Mouse (Mus musculus) spleen, postnatal 36 days (tissue): ENCODE data around the gene Mfsd11.
"Not testable (repeated sequence)": the region's sequence is repeated elsewhere in the genome, so short reads cannot be mapped to it uniquely, and the experiment has no call there.

Experiments
- DNase-seq, 2 experiments: peaks; one replicate each; pipeline ENCODE4 v3.0.0; 2022; ENCODE audit warnings: low spot score in 2 of 2, mixed read lengths in 1 of 2

Gene Mfsd11

GRCm38 (mm10) chr11:116881440-116881839, 29.2 kb downstream of the Mfsd11 start:
- no peak for DNase-seq

- no peak for DNase-seq
These were observed 30.2 kb downstream of the Mfsd11 start for GRCm38 (mm10) chr11:116882446-116882845.

- no peak for DNase-seq
These were observed 31.8 kb downstream of the Mfsd11 start for GRCm38 (mm10) chr11:116884061-116884460.

GRCm38 (mm10) chr11:116885275-116886151, 33.3 kb downstream of the Mfsd11 start:
- peak; percentile 57 to 67 for DNase-seq

GRCm38 (mm10) chr11:116887136-116887535, 34.9 kb downstream of the Mfsd11 start:
- no peak for DNase-seq

GRCm38 (mm10) chr11:116893532-116894442, 41.5 kb downstream of the Mfsd11 start:
- DNase-seq: no peak

GRCm38 (mm10) chr11:116895402-116895801, 43.2 kb downstream of the Mfsd11 start:
- no peak for DNase-seq

GRCm38 (mm10) chr11:116899247-116899646, 47.0 kb downstream of the Mfsd11 start:
- DNase-seq: no peak

- DNase-seq: not testable (repeated sequence)
These were observed 50.3 kb downstream of the Mfsd11 start for GRCm38 (mm10) chr11:116902588-116902987.

- no peak for DNase-seq
These were observed 53.7 kb downstream of the Mfsd11 start for GRCm38 (mm10) chr11:116905741-116906456.

- no peak for DNase-seq
These were observed 61.3 kb downstream of the Mfsd11 start for GRCm38 (mm10) chr11:116913573-116913972.

- DNase-seq: no peak
These were observed 62.1 kb downstream of the Mfsd11 start for GRCm38 (mm10) chr11:116914267-116914885.

- DNase-seq: no peak
These were observed 63.0 kb downstream of the Mfsd11 start for GRCm38 (mm10) chr11:116915241-116915640.

GRCm38 (mm10) chr11:116917361-116917760, 65.1 kb downstream of the Mfsd11 start:
- no peak for DNase-seq

GRCm38 (mm10) chr11:116918323-116919185, 66.3 kb downstream of the Mfsd11 start, which contains the start of gene Mgat5b:
TSS of gene Mgat5b (plus strand) at chr11:116918863.
- DNase-seq: peak; percentile 41 to 54

GRCm38 (mm10) chr11:116919186-116920020, 67.2 kb downstream of the Mfsd11 start:
- DNase-seq: no peak

- DNase-seq: no peak
These were observed 68.5 kb downstream of the Mfsd11 start for GRCm38 (mm10) chr11:116920746-116921145.

GRCm38 (mm10) chr11:116922058-116922457, 69.8 kb downstream of the Mfsd11 start:
- no peak for DNase-seq
